Mouse (Mus musculus): ENCODE measurements around the gene Ube2e2. TPM values are rescaled to one million over a fixed set of nuclear protein-coding genes. Genes with fewer than 3 reads are reported as not detected.
"Not testable (repeated sequence)": the region's sequence is repeated elsewhere in the genome, so short reads cannot be mapped to it uniquely, and the experiment has no call there.

Gene Ube2e2
- total RNA-seq, 2 experiments from 2014 or later, result 7.8 to 8.2 TPM

DNA sequence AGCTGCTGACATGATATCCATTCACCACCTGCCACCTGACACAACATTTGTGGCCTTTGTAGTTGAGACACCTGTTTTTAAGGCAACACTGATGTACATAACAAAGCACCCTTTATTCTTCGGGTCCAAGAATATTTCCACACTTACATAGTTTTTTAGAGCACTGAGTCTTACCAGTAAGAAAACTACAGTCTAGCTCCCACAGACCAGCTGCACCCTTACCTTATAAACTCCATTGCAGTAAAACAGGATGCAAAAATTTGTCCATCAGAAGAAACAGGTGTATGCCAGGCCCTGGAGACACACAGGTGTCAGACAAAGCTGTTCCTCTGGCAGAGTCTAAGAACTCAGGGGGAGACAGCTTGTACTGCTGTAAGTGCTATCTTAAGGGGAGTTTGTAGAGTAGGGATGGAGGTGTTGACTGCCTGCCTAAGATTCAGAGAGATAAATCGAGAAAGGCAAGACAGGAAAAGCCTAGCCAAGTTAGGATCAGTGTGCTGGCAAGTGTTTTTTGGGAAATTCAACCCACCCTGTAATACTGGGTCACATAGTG is 244.9 kb downstream of the Ube2e2 start:
- no peak for ATAC-seq (replicated peaks; ENCODE audit: poor library complexity, severe bottlenecking)

GRCm38 (mm10) chr14:18641656-18642055 is 252.4 kb downstream of the Ube2e2 start:
- ATAC-seq (replicated peaks; ENCODE audit: poor library complexity, severe bottlenecking), result no peak

DNA sequence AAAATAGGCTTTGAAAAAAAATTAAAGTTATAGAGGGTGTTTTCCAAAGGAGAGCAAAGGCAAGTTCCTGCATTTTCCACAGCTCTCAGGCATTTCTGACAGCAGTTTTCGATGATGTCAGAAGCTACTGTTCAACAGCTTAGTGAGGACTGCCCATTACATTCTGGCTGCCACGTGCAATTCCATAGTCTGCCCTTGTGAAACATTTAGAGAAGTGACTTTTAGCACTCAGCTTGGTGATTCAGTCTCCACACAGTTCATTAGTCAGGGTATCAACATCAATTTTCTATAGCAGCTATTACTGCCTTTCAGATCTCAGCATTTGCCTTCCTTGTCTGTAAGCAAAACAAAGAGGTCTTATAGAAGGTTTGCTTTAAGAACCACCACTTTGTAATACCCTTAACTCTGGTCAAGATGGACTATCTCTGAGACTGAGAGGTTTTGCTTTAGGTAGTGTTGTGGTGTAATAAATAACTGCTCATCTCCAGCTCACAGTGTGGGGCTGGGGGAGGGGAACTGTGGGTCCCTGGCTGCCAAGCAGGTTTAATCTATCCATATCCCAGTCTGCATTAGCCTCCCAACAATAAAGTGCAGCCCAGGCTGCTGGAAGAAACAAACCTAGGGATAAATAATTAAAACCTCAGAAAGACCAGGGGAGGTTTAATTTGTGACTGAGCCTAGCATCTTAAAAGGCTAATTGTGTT is 255.2 kb downstream of the Ube2e2 start:
- no peak for ATAC-seq (replicated peaks; ENCODE audit: poor library complexity, severe bottlenecking)

DNA sequence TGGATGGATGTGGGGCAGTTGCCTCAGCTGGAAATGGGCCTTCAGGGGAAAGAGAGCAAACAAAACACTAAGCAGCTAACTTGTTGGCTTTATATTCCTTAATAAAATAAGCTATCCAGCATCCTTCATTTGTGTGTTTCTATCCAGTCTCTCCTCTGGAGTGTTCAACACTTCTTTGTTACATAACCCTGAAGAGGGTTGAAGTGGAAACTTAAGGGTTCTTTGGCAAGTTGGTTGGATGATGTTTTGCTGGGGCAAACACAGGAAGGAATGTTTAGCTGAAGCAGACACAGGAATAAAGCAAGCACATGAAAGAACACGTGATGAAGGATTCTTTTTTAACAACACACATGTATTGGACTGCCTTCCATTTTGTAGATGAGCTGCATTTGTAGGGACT is 256.3 kb downstream of the Ube2e2 start:
- no peak for ATAC-seq (replicated peaks; ENCODE audit: poor library complexity, severe bottlenecking)

DNA sequence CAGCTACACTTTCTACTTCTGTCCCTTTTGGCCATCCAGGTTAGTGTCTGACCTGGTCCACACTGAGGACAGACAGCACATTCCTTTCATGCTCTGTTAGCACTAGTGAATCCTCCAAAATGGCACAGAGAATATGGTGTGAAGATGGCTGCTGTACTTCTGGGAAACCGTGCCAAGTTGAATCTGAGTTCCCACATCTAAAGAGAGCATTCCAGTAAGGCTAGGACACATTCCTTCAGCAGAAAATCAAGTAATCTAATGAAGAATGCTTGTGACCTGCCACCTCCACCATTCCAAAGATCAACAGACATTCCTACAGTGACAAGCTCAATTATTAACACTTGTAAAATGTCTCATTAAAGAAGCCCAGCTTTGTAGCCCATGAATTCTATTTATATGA is 265.9 kb downstream of the Ube2e2 start:
- ATAC-seq (replicated peaks; ENCODE audit: poor library complexity, severe bottlenecking), result no peak

DNA sequence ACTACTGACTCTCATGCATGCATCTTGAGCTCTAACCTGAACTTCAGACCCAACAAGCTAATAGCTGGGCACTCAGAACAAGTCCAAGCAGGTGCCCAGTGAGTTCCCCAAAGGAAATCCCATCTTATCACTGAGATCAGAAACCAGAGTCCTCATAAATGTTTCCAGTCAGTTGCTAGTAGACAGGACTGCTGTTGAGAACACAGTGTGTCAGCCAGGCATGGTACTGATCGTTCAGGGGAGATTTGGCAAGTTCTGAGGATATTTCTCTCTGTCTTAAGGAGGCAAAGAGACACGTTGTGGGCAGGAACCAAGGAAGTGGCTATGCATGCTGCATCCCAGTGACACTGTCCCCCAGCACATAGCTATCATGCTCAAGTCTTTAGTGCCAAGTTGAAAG is 275.5 kb downstream of the Ube2e2 start:
- no peak for ATAC-seq (replicated peaks; ENCODE audit: poor library complexity, severe bottlenecking)

GRCm38 (mm10) chr14:18601927-18602326 is 292.1 kb downstream of the Ube2e2 start:
- ATAC-seq (replicated peaks; ENCODE audit: poor library complexity, severe bottlenecking), result no peak

DNA sequence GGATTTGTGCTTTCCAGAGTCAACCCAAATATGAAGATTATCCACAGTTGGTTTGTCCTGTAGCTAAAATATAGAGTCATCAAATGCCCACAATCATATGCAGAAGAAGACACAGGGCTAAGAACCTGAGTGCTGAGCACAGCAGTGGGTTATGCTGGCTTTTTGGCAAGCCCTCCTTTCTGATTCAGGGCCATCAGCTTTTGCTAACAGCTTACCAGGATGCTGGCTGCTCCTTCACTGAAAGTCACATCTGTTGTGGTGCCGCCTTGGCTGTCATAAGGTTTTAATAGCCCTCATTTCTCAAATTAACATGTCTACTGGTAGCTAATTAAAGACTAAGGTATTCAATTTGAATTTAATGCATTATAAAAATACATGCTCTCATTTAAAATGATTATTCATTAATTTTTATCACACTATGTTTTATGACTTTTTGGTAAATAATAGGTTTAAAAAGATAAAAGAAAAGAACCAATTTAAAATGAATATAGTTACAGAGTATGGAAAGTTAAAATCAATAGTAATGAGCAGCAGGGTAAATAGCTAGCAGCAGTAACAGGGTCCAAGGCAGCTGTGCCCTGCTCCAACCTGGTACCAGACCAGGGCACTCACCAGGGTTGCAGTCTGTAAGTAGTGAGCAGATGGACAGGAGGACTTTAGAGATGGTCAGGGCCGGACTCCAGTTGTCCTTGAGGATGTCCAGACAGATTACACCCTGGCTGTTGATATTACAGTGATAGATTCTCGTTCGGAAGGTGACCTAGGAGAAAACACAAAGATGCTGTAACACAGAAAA is 307.6 kb downstream of the Ube2e2 start:
- ATAC-seq (replicated peaks; ENCODE audit: poor library complexity, severe bottlenecking), result no peak

DNA sequence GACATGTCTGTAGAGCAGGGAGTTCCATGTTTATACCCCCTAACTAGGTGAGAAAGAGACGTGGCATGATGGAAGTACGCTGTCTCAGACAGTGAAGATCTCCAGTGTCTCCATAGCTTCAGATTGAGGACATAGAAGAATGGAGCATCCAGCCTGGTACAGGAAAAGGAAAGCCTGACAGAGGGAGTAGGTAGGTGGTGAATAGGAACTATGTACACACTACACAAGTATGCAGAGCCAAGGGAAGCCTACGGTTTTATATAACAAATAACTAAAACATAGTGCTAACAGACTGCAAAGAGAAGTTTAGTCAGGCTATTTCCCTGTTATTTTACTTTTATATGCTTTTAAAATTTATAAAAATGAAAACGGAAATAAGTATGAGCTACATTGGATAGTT is 312.3 kb downstream of the Ube2e2 start:
- ATAC-seq (replicated peaks; ENCODE audit: poor library complexity, severe bottlenecking), result no peak

DNA sequence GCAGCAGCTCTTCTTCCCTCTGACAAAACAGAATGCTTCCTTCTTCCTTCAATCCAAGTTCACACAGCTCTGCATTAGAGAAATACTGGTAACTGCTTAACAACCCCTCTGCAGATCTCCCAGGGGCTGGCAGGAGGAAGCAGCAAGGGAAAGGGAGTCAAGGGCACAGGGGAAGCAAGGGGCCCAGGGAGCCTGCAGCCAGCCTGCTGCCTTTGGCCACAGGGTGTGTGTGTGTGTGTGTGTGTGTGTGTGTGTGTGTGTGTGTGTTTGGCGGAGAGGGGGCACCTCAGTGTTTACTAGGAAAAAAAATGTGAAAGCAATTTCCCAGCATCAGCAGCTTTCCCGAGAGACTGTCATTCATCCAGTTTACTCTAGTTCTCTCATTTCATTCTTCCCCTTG is 319.3 kb downstream of the Ube2e2 start:
- ATAC-seq (replicated peaks; ENCODE audit: poor library complexity, severe bottlenecking), result no peak

- peak; percentile 22; the same call in 1 of the 2 replicates for ATAC-seq (replicated peaks; ENCODE audit: poor library complexity, severe bottlenecking)
These were observed 319.8 kb downstream of the Ube2e2 start for GRCm38 (mm10) chr14:18574130-18574721.

DNA sequence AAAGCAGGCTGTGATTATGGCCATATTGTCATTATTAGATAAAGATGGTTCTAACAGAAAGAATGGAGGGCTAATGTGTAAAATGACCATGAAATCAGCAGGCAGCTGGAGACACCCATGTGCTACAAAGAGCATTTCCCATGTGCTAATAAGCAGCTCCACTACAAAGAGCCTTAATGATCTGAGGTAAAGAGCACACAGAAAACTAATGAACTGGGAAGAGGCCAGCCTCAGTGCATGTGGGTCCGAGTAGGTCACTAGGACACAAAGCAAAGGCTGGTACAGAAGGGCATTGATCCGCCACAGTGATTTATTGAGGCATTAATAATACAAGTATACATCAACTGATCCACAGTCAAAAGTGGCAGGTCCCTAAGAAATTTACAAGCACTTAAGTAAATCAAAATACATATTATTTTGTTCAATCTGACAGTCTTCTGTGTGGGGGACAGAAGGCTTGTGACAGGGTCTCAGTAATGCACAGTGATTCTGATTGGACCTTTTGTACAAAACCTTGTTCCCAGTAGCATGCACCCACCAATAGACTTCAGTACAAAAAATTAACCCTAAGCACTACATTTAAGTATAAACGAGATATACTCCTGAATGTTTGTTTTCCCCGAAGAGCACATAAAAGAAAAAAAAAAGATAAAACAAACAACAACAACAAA is 320.6 kb downstream of the Ube2e2 start:
- ATAC-seq (replicated peaks; ENCODE audit: poor library complexity, severe bottlenecking), result no peak

GRCm38 (mm10) chr14:18572852-18573251 is 321.2 kb downstream of the Ube2e2 start:
- no peak for ATAC-seq (replicated peaks; ENCODE audit: poor library complexity, severe bottlenecking)

DNA sequence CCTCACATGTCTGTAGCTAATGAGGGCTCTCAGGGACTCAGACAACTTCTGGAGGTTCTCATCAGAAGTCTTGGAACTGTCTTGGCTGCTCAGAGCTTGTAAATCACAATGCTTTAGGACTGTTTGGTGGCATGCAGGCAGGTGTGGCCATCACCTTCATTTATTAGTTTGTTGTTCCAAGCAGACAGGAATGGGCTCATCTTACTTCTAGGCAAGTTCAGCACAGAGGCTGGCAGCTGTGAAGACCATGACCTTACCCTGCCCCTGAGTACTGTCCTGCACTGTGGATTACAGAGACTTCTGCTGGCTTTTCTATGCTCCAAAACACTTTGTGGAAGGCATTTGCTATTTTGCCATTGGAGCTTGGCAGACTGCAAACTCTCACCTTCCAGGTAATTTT is 324.5 kb downstream of the Ube2e2 start:
- ATAC-seq (replicated peaks; ENCODE audit: poor library complexity, severe bottlenecking), result no peak

DNA sequence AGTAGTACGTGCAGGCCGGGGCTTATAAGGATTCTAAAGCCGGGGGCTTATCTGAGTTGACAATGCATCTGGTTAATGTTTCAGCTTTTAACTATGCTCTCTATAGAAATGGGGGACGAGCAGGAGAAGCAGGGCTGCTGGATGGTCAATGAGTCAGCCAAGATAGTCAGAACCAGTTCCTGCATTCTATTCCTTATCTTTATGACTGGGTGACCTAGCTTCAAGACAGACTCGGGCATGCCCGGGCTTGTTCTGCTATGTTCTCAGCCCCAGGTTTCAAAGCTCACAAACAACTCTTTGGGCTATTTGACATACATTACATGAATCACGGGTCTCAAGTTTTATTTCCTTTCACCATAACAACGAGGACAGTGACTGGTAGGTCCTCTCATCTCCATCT is 329.1 kb downstream of the Ube2e2 start:
- ATAC-seq (replicated peaks; ENCODE audit: poor library complexity, severe bottlenecking), result not testable (repeated sequence)

- no peak for ATAC-seq (replicated peaks; ENCODE audit: poor library complexity, severe bottlenecking)
These were observed 338.8 kb downstream of the Ube2e2 start for GRCm38 (mm10) chr14:18555287-18555686.

GRCm38 (mm10) chr14:18554627-18554988 is 339.5 kb downstream of the Ube2e2 start:
- no peak for ATAC-seq (replicated peaks; ENCODE audit: poor library complexity, severe bottlenecking)

- ATAC-seq (replicated peaks; ENCODE audit: poor library complexity, severe bottlenecking), result no peak
These were observed 340.0 kb downstream of the Ube2e2 start for GRCm38 (mm10) chr14:18553987-18554626.

DNA sequence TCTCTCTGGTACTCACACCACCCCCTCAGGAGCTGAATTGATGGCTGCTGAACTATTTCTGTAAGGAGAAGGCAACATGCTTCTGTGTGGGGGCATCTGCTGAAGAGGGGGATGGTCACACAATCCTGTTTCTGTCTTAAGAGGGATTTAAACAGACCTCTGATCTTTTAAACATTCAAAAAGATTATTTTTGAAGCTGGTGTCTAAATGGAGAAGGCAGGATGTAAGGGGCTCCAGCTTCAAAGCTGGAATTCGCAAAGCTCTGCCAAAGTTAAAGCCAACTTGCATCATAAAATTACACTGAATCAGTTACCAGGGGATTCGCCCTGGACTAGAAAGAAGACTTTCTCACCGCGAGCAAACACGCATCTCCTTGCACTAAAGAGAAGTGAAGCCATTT is 346.5 kb downstream of the Ube2e2 start:
- ATAC-seq (replicated peaks; ENCODE audit: poor library complexity, severe bottlenecking), result no peak

DNA sequence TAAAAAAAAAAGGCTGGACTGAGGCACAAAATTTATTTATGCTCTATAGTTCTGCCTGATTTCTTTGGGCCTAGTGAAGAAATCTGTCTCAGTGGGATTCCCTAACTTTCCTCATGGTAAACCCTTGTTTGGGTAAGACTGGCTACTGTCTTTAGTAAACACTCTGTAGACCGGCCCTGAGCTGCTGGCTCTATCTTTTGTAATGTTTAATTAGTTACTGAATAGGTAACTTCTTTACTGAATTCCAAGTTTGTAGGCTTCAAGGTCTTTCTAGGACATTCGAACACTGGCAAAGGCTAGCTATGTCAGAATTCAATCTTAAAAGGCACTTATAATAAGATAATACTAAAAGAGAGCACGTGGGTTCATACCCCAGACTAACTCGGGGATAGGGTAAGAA is 355.0 kb downstream of the Ube2e2 start:
- not testable (repeated sequence) for ATAC-seq (replicated peaks; ENCODE audit: poor library complexity, severe bottlenecking)

Data from granulocyte monocyte progenitor cell, adult 5-6 weeks (primary cell).